Mouse (Mus musculus) embryo, embryonic 9.5 days (tissue): Measurements from ENCODE around the gene Dnajc21.

Source experiments
- DNase-seq: peaks from one replicate; pipeline ENCODE4 v3.0.0-alpha.2; 2017; ENCODE audit errors: extremely low spot score

Dnajc21 gene

GRCm38 (mm10) chr15:10439963-10440362, 30.4 kb downstream of the Dnajc21 start:
- DNase-seq = no peak

DNA sequence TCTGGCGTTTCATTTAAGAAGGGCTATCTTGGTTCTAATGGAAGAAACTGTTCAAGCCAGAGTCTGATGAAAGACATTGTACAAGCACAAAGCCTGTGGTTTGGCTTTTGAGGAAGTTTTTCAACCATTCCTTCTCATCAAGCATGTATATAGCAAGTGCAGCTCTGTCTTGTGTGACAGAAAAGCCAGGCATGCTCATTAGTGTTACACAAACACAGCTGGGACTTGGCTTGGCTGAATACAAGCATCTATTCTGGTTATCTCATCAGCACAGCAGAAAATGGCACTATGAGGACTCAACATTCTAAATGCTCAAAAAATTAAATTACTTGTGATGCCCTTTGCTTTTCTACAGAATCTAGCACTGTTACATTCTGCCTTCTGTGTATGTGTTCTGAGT, 33.4 kb downstream of the Dnajc21 start:
- DNase-seq = no peak

- no peak for DNase-seq
Measured at GRCm38 (mm10) chr15:10426545-10427266, 43.6 kb downstream of the Dnajc21 start.

GRCm38 (mm10) chr15:10426124-10426523, 44.2 kb downstream of the Dnajc21 start:
- no peak for DNase-seq

DNA sequence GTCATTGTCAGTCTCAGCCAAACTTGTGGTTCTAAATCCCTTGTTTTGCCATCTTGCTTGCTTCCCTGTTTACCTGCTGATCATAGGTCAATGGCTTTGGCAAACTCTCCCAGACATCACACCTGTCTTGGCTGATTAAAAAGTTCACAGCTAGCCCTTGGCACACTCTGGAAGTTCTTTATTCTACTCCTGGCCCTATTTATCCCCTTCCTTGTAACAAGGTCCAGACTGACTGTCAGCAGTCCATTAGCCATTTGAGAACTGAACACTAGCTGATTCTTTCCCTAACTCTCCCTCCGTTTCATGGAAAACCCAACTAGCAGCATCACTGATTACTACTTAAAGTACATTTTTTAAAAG, 48.6 kb downstream of the Dnajc21 start:
- no peak for DNase-seq

- DNase-seq = peak; percentile 33
Measured at GRCm38 (mm10) chr15:10421138-10421784, 49.1 kb downstream of the Dnajc21 start.

DNA sequence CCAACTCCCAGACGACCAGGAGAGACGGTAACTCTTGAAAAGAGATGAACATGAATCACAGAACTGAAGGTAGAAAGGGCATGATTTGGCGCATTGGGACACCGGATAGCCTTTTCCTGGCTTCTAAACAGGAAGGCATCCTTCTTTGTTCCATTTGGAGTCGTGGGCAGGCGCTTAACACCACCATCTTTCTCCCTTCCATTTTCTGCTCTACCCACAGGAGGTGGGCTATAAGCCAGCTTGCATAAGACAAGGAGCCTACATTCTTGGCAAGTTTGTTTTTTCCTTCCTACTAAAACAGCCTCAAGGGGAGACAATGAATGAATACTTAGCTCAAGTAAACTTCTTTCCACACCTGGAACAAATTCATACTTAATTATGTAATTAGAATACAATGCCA, 56.7 kb downstream of the Dnajc21 start:
- no peak for DNase-seq

- no peak for DNase-seq
Measured at GRCm38 (mm10) chr15:10410881-10411280, 59.4 kb downstream of the Dnajc21 start.

DNA sequence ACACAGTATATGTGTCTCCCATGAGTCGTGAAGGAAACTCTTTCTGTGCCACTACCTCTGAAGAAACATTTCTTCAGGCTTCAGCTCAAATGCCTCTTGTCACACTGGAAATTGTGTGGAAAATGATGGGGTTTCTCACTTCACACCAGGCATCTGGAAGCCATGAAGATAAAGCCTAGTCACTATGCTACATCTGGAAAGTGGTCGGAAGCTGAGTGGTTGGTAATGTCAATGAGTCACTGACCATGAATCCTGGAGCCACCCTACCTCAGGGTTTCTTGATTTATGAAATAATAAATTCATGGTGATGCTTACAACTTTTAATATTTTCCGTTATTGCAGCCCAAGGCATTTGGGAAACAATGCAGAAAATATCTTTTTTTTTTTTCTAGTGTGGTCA, 60.5 kb downstream of the Dnajc21 start:
- DNase-seq = no peak

GRCm38 (mm10) chr15:10400415-10400814, 69.9 kb downstream of the Dnajc21 start:
- DNase-seq = peak; percentile 20

GRCm38 (mm10) chr15:10399795-10400194, 70.5 kb downstream of the Dnajc21 start:
- no peak for DNase-seq
